Mouse (Mus musculus) heart, embryonic 14.5 days (tissue): Measurements from ENCODE around the gene Ybx2. TPM values are rescaled to one million over a fixed set of nuclear protein-coding genes. Genes with fewer than 3 reads are reported as not detected.
A peak's percentile ranks its signal among the peaks of the same experiment; 100 is the strongest.

Source experiments
- ATAC-seq: fragments of 200-750 bp; cut with Nextera tagmentation; 2 replicates; pipeline ENCODE4 v1.8.0; 2017; ENCODE audit warnings: low read depth, moderate TSS enrichment; ENCODE audit not compliant: insufficient number of reproducible peaks, insufficient read depth, low FRiP score
- H3K27ac ChIP-seq, 2 experiments: fragments of 200-500 bp in 1 of 2; fragments of 300-500 bp in 1 of 2; sonication (generic) in 1 of 2; replicated peaks in 1 of 2; 2 replicates each; pipeline ENCODE4 v1.5.1; 2012 to 2014; ENCODE audit warnings: low read depth in 2 of 2, low read length in 2 of 2, control low read depth in 1 of 2, mild to moderate bottlenecking in 1 of 2, mixed read lengths in 1 of 2; ENCODE audit not compliant: control insufficient read depth in 1 of 2, insufficient read depth in 1 of 2
- H3K27me3 ChIP-seq: fragments of 300-500 bp; sonication (generic); 2 replicates; pipeline ENCODE4 v1.6.1; 2014; ENCODE audit warnings: mild to moderate bottlenecking, low read length, control low read depth; ENCODE audit not compliant: control insufficient read depth, insufficient read depth
- H3K36me3 ChIP-seq: fragments of 300-500 bp; sonication (generic); 2 replicates; pipeline ENCODE4 v1.6.1; 2014; ENCODE audit warnings: mild to moderate bottlenecking, control low read depth, low read length, mixed read lengths; ENCODE audit not compliant: control insufficient read depth, insufficient read depth
- H3K4me1 ChIP-seq, 2 experiments: fragments of 200-500 bp in 1 of 2; fragments of 300-500 bp in 1 of 2; sonication (generic) in 1 of 2; 2 replicates each; pipeline ENCODE4 v1.6.1; 2012 to 2014; ENCODE audit warnings: low read length in 2 of 2, control low read depth in 1 of 2, mixed read lengths in 1 of 2; ENCODE audit not compliant: control insufficient read depth in 2 of 2, insufficient read depth in 2 of 2
- H3K4me2 ChIP-seq: fragments of 300-500 bp; sonication (generic); 2 replicates; pipeline ENCODE4 v1.6.1; 2014; ENCODE audit warnings: mild to moderate bottlenecking, low read length
- H3K4me3 ChIP-seq, 2 experiments: fragments of 200-500 bp in 1 of 2; fragments of 300-500 bp in 1 of 2; sonication (generic) in 1 of 2; 2 replicates each; pipeline ENCODE4 v1.5.1; 2012 to 2014; ENCODE audit warnings: low read length in 2 of 2, mild to moderate bottlenecking in 2 of 2, control low read depth in 1 of 2, low read depth in 1 of 2, moderate library complexity in 1 of 2; ENCODE audit not compliant: control insufficient read depth in 1 of 2, insufficient read depth in 1 of 2
- H3K9ac ChIP-seq: fragments of 300-500 bp; sonication (generic); 2 replicates; pipeline ENCODE4 v1.6.1; 2014; ENCODE audit warnings: mild to moderate bottlenecking, low read length
- H3K9me3 ChIP-seq: fragments of 300-500 bp; sonication (generic); 2 replicates; pipeline ENCODE4 v1.6.1; 2016; ENCODE audit warnings: low read length, control low read depth; ENCODE audit not compliant: control insufficient read depth
- WGBS: fragments of 180-500 bp; shearing (Covaris S2); extraction: QIAGEN DNeasy Blood & Tissue Kit; methylation state at CpG from one replicate; pipeline ENCODE4 v1.1.7; 2014; 5-methylcytosine and 5-hydroxymethylcytosine counted together
- polyA plus RNA-seq: library from polyadenylated mRNA; unstranded; fragments of >200 nt; fragmentation: Nextera tagmentation; extraction: Ambion mirVana; gene quantifications from 2 replicates; pipeline ENCODE4 v1.2.1, GENCODE M21; 2014

Ybx2 gene
- polyA plus RNA-seq, 1 experiment from 2014 or later: 7.3 TPM

DNA sequence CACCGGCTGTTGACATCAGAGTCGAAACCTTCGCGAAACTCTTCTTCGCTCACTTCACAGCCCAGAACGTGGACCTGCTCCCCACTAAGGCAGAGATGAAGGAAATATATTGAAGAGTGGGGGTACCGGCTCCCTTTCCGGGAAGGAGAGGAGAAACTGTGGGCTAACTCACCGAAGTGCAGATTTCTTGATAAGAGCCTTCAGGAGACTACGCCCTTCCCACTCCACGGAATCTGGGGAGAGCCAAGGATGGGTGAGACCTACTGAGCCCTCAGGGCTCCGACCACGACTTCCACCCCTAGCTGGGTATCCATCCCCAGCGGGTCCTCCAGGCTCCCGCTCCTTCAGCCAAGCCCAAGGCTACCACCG is 44.2 kb downstream of the Ybx2 start:
- Histone ChIP-seq H3K27ac (peak overlapping the region; percentile 96 to 99), H3K27me3 (no peaks in the 10 kb centered on the region), H3K9ac (peak overlapping the region; percentile 99), H3K9me3 (no peaks in the 10 kb centered on the region), H3K4me3 (peak overlapping the region; percentile 82 to 99), H3K4me2 (peak overlapping the region; percentile 88), H3K36me3 (peaks cover 50% of the 10 kb centered on the region), H3K4me1 (peaks cover 11 to 24% of the 10 kb centered on the region in 2 experiments)
- 2% methylated on average over 16 of the region's 16 CpGs for WGBS
- no peak for ATAC-seq

DNA sequence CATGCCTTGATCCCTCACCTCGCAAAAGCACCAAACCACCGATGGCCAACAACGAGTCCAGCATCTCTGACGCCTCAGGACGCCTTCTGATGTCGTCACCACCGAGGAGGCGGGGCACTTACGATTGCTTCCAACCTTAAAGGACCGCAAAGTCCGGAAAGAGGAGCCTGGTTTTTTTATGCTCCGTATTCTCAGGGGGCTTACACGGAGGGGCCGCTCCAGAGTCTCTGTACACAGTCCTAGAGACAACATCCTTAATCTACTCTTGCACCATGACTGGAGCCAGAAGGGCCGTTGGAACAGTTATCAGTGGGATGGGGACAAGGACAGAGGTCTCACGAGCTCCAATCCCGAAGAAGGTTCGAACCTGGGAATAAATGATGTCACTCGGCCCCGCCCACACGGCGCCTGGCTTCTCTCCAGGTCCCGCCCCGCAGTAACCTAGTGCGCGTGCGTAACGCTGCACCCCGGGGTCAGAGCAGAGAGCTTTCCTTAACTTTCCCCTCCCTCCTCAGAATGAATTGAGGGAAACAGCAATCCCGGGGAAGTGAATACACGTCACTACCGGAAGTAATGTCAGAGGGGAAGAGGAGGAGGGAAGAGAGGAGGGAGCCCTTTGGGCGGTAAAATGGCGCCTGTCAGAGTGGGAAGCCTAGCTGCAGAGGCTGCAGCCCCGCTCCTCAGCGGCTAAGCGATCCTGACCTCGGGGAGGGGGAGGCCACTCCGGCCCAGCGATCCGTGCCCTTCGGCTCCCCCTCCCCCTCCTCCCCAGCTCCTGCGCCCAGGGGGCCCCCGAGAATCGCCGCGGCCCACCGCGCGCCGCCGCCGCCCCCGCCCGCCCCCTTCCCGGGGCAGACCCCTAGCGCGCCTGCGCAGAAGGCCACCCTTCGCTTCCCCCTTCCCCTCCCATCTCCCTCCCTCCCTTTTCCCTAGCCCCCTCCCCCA is 44.9 kb downstream of the Ybx2 start:
- Histone ChIP-seq H3K9me3 (no peaks in the 10 kb centered on the region), H3K4me3 (peak overlapping the region; percentile 98 to 99), H3K4me2 (peak overlapping the region; percentile 88), H3K9ac (peak overlapping the region; percentile 99), H3K36me3 (peaks cover 50% of the 10 kb centered on the region), H3K27me3 (no peaks in the 10 kb centered on the region), H3K27ac (peak overlapping the region; percentile 99), H3K4me1 (peaks cover 11 to 24% of the 10 kb centered on the region in 2 experiments)
- under 1% methylated on average over 42 of the region's 60 CpGs for WGBS
- ATAC-seq: peak; percentile 96

- ATAC-seq: no peak
- H3K4me3 ChIP-seq: peak within 1 kb of the TSS; percentile 98 to 99
- under 1% methylated on average over 33 of the region's 43 CpGs for WGBS
- no peaks in the 10 kb centered on the region for H3K9me3 ChIP-seq
- H3K4me1 ChIP-seq: peaks cover 11 to 24% of the 10 kb centered on the region in 2 experiments
- peak within 1 kb of the TSS; percentile 99 for H3K27ac ChIP-seq
- peak within 1 kb of the TSS; percentile 88 for H3K4me2 ChIP-seq
- peak within 1 kb of the TSS; percentile 99 for H3K9ac ChIP-seq
- H3K36me3 ChIP-seq: peaks cover 51% of the 10 kb centered on the region
- H3K27me3 ChIP-seq: no peaks in the 10 kb centered on the region
Observed at GRCm38 (mm10) chr11:69981141-69981762, 45.7 kb downstream of the Ybx2 start, which contains the start of gene Ctdnep1. TSS of gene Ctdnep1 (plus strand) at chr11:69981156.

DNA sequence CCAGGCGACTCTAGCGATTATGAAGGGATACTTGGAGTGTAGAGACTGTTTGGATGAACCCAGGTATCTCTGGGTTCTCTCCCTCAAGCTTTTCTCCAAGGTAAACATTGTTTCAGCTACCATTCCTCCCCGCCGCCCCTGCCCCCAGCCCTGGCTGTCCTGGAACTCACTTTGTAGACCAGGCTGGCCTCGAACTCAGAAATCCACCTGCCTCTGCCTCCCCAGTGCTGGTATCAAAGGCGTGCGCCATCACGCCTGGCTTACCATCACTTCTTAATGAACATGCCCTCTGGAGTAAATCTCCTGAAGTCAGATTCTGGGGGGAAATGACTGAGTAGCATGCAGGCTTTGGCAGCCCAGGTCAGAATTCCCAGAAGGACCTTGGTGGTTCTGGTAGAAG is 46.6 kb downstream of the Ybx2 start, which contains the start of gene Elp5:
Gene Elp5, minus strand, starts transcription at position 293 of the 400 bp plus-strand sequence.
- H3K4me3 ChIP-seq: peak within 1 kb of the TSS; percentile 98 to 99
- H3K27me3 ChIP-seq: no peaks in the 10 kb centered on the region
- no peaks in the 10 kb centered on the region for H3K9me3 ChIP-seq
- H3K36me3 ChIP-seq: peaks cover 53% of the 10 kb centered on the region
- 54% methylated on average over 8 of the region's 8 CpGs for WGBS
- H3K4me1 ChIP-seq: peaks cover 11 to 24% of the 10 kb centered on the region in 2 experiments
- H3K27ac ChIP-seq: peak within 1 kb of the TSS; percentile 83 to 99
- H3K4me2 ChIP-seq: peak within 1 kb of the TSS; percentile 80
- ATAC-seq: no peak
- peak within 1 kb of the TSS; percentile 99 for H3K9ac ChIP-seq

- no peaks in the 10 kb centered on the region for H3K9me3 ChIP-seq
- H3K4me2 ChIP-seq: peak overlapping the region; percentile 80
- H3K4me1 ChIP-seq: peaks cover 11 to 24% of the 10 kb centered on the region in 2 experiments
- peaks cover 55% of the 10 kb centered on the region for H3K36me3 ChIP-seq
- peak overlapping the region in 1 of 2 experiments; percentile 99; a peak in 2 of 4 replicates for H3K4me3 ChIP-seq
- no peaks in the 10 kb centered on the region for H3K27me3 ChIP-seq
- ATAC-seq: no peak
- H3K9ac ChIP-seq: peak overlapping the region; percentile 99
- H3K27ac ChIP-seq: peak overlapping the region; percentile 20 to 99
- 13% methylated on average over 5 of the region's 5 CpGs for WGBS
Observed at GRCm38 (mm10) chr11:69982877-69983276, 47.3 kb downstream of the Ybx2 start.

GRCm38 (mm10) chr11:69983377-69983776 is 47.8 kb downstream of the Ybx2 start:
- Histone ChIP-seq H3K4me1 (peaks cover 11 to 24% of the 10 kb centered on the region in 2 experiments), H3K4me3 (peak overlapping the region in 1 of 2 experiments; percentile 99; a peak in 2 of 4 replicates), H3K4me2 (peak overlapping the region; percentile 80), H3K9me3 (no peaks in the 10 kb centered on the region), H3K36me3 (peaks cover 57% of the 10 kb centered on the region), H3K9ac (peak overlapping the region; percentile 99), H3K27me3 (no peaks in the 10 kb centered on the region), H3K27ac (peak overlapping the region in 1 of 2 experiments; percentile 99; a peak in 3 of 4 replicates)
- no peak for ATAC-seq
- WGBS: 74% methylated on average over 4 of the region's 4 CpGs

GRCm38 (mm10) chr11:69984431-69984830 is 48.8 kb downstream of the Ybx2 start:
- Histone ChIP-seq H3K4me1 (peaks cover 11 to 22% of the 10 kb centered on the region in 2 experiments), H3K9ac (no peak overlapping the region), H3K4me2 (no peak overlapping the region), H3K9me3 (no peaks in the 10 kb centered on the region), H3K4me3 (no peak overlapping the region), H3K27ac (no peak overlapping the region), H3K27me3 (no peaks in the 10 kb centered on the region), H3K36me3 (peaks cover 61% of the 10 kb centered on the region)
- 85% methylated on average over 8 of the region's 8 CpGs for WGBS
- no peak for ATAC-seq
